11 mouse cellular contexts compared by ENCODE assay signal in the genomic region with DNA sequence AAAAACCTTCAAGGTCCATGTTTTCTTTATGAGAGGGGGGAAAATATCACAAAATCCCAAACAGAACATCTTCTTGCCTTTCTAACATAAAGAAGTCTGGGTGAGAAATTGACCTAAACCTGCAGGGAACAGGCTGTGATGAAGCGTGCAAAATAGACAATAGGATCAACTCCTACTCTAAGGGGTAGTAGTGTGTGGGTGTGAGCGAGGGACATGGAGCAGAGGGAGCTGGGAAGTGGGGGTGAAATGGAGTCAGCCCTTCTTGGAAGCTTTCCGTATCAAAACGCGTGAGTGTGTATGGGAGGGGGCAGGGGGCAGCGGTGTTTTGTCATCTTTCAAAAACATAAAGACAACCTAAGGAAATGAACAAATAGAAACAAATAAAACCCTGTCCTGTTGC. TPM values are rescaled to one million over a fixed set of nuclear protein-coding genes. Genes with fewer than 3 reads are reported as not detected.
DNase-seq lines count a peak whose midpoint lies in the region; ATAC-seq and TF ChIP-seq lines count a peak whose summit lies in the region.
"Had no signal": no experiment of that assay in that cellular context is flagged by ENCODE, and none has a peak within 500 bp of the region (broad histone marks: within the 10 kb centered on the region; RNA-seq: fewer than 3 reads in every experiment).

No protein-coding gene starts in this region.

- H3K4me1 ChIP-seq in intestine, embryonic 14.5 days (replicated peaks; ENCODE audit: control insufficient read depth, insufficient read depth, low read length): no peaks in the 10 kb centered on the region
- H3K4me1 ChIP-seq in intestine, embryonic 16.5 days (ENCODE audit: control insufficient read depth, insufficient read depth, low read length): peaks cover 9% of the 10 kb centered on the region; the same call in 1 of the 2 replicates
- peaks cover 8% of the 10 kb centered on the region for H3K4me1 ChIP-seq in embryonic facial prominence, embryonic 10.5 days
- H3K4me1 ChIP-seq in forebrain, postnatal 0 days (ENCODE audit: insufficient read depth): no peaks in the 10 kb centered on the region
- H3K4me1 ChIP-seq in midbrain, embryonic 13.5 days (replicated peaks): peaks cover 9% of the 10 kb centered on the region

- H3K27ac ChIP-seq in intestine, embryonic 14.5 days (ENCODE audit: low read depth): no peak overlapping the region
- no peak overlapping the region for H3K27ac ChIP-seq in intestine, embryonic 16.5 days (ENCODE audit: low read length)
- no peak overlapping the region for H3K27ac ChIP-seq in embryonic facial prominence, embryonic 10.5 days (replicated peaks)
- no peak overlapping the region for H3K27ac ChIP-seq in forebrain, postnatal 0 days (ENCODE audit: low read depth, low read length)
- no peak overlapping the region for H3K27ac ChIP-seq in midbrain, embryonic 13.5 days

- 46% methylated on average over 6 of the region's 6 CpGs for WGBS in intestine, embryonic 14.5 days
- 49% methylated on average over 6 of the region's 6 CpGs for WGBS in intestine, embryonic 16.5 days
- 38% methylated on average over 6 of the region's 6 CpGs for WGBS in embryonic facial prominence, embryonic 10.5 days
- WGBS in forebrain, postnatal 0 days: 28% methylated on average over 6 of the region's 6 CpGs
- WGBS in midbrain, embryonic 13.5 days: 22% methylated on average over 6 of the region's 6 CpGs

- H3K9me3 ChIP-seq in intestine, embryonic 14.5 days (ENCODE audit: control insufficient read depth, low read length): no peaks in the 10 kb centered on the region
- H3K9me3 ChIP-seq in intestine, embryonic 16.5 days (ENCODE audit: control insufficient read depth, low read length): no peaks in the 10 kb centered on the region
- no peaks in the 10 kb centered on the region for H3K9me3 ChIP-seq in embryonic facial prominence, embryonic 10.5 days
- no peaks in the 10 kb centered on the region for H3K9me3 ChIP-seq in forebrain, postnatal 0 days (ENCODE audit: low read length)
- H3K9me3 ChIP-seq in midbrain, embryonic 13.5 days: no peaks in the 10 kb centered on the region

- no peak overlapping the region for H3K4me3 ChIP-seq in intestine, embryonic 14.5 days (ENCODE audit: low read depth, low read length)
- H3K4me3 ChIP-seq in intestine, embryonic 16.5 days (ENCODE audit: low read length): no peak overlapping the region
- peak overlapping the region; percentile 64 for H3K4me3 ChIP-seq in embryonic facial prominence, embryonic 10.5 days
- peak overlapping the region; percentile 53 for H3K4me3 ChIP-seq in forebrain, postnatal 0 days (ENCODE audit: low read depth, low read length)
- H3K4me3 ChIP-seq in midbrain, embryonic 13.5 days (replicated peaks): peak overlapping the region; percentile 60

- no peak overlapping the region for H3K9ac ChIP-seq in intestine, embryonic 14.5 days (ENCODE audit: low read length)
- H3K9ac ChIP-seq in intestine, embryonic 16.5 days (ENCODE audit: low read depth, low read length): no peak overlapping the region
- peak overlapping the region; percentile 66; the same call in 1 of the 2 replicates for H3K9ac ChIP-seq in forebrain, postnatal 0 days
- peak overlapping the region; percentile 83; the same call in 1 of the 2 replicates for H3K9ac ChIP-seq in midbrain, embryonic 13.5 days (replicated peaks)

- no peaks in the 10 kb centered on the region for H3K36me3 ChIP-seq in intestine, embryonic 14.5 days (ENCODE audit: control insufficient read depth, insufficient read depth, low read length)
- H3K36me3 ChIP-seq in intestine, embryonic 16.5 days (ENCODE audit: control insufficient read depth, insufficient read depth, low read length): no peaks in the 10 kb centered on the region
- H3K36me3 ChIP-seq in embryonic facial prominence, embryonic 10.5 days (replicated peaks): no peaks in the 10 kb centered on the region
- H3K36me3 ChIP-seq in forebrain, postnatal 0 days (ENCODE audit: insufficient read depth): no peaks in the 10 kb centered on the region
- no peaks in the 10 kb centered on the region for H3K36me3 ChIP-seq in midbrain, embryonic 13.5 days

- TF ChIP-seq CTCF in forebrain, postnatal 0 days (IDR thresholded peaks at IDR 0.05; ENCODE audit: low read depth): no peak

- DNase-seq in intestine, embryonic 14.5 days (ENCODE audit: low spot score): no peak
- no peak for DNase-seq in embryonic facial prominence, embryonic 10.5 days (ENCODE audit: low spot score)
- DNase-seq in forebrain, postnatal 0 days: no peak
- DNase-seq in embryo, embryonic 9.5 days (ENCODE audit: extremely low spot score): no peak
- DNase-seq in frontal cortex, postnatal 10 days (ENCODE audit: low spot score in 2 of 2): no peak
- DNase-seq in adrenal gland, adult 8-10 months: no peak
- DNase-seq: lung, postnatal 14 days had no signal

- no peak for ATAC-seq in intestine, embryonic 14.5 days (replicated peaks; ENCODE audit: low FRiP score, low TSS enrichment, low read depth)
- no peak for ATAC-seq in intestine, embryonic 16.5 days
- 0 out of 2 replicates have a peak, but pooled peaks have one; percentile 38 for ATAC-seq in forebrain, postnatal 0 days
- peak; percentile 65 for ATAC-seq in midbrain, embryonic 13.5 days

- peaks cover 16% of the 10 kb centered on the region for H3K27me3 ChIP-seq in intestine, embryonic 14.5 days (replicated peaks; ENCODE audit: control insufficient read depth, insufficient read depth, low read length)
- H3K27me3 ChIP-seq in intestine, embryonic 16.5 days (replicated peaks; ENCODE audit: control insufficient read depth, insufficient read depth, low read length): peaks cover 8% of the 10 kb centered on the region; the same call in 1 of the 2 replicates
- peaks cover 48% of the 10 kb centered on the region for H3K27me3 ChIP-seq in embryonic facial prominence, embryonic 10.5 days (replicated peaks; ENCODE audit: low read depth, poor library complexity, severe bottlenecking)
- no peaks in the 10 kb centered on the region for H3K27me3 ChIP-seq in forebrain, postnatal 0 days (ENCODE audit: insufficient read depth, low read length)
- H3K27me3 ChIP-seq in midbrain, embryonic 13.5 days: peaks cover 10% of the 10 kb centered on the region
- H3K27me3 ChIP-seq: CH12.LX had no signal

- H3K4me2 ChIP-seq in intestine, embryonic 14.5 days (ENCODE audit: low read length): peak overlapping the region; percentile 66; the same call in 1 of the 2 replicates
- no peak overlapping the region for H3K4me2 ChIP-seq in intestine, embryonic 16.5 days (ENCODE audit: low read depth, low read length)
- peak overlapping the region; percentile 88 for H3K4me2 ChIP-seq in forebrain, postnatal 0 days (ENCODE audit: low read depth)
- peak overlapping the region; percentile 93 for H3K4me2 ChIP-seq in midbrain, embryonic 13.5 days (replicated peaks)

RNA-seq across cellular contexts. Expression of gene Npy5r, which starts 0.5 kb away (rescaled TPM):
- 0.14 TPM in 1 of 2 replicates, not detected in the other for polyA plus RNA-seq in intestine, embryonic 14.5 days (2014; fragmentation: Nextera tagmentation; extraction: Ambion mirVana)
- 0.07 and 0.13 TPM in 2 replicates for polyA plus RNA-seq in intestine, embryonic 16.5 days (2015; fragmentation: Nextera tagmentation; extraction: Ambion mirVana)
- polyA plus RNA-seq in embryonic facial prominence, embryonic 10.5 days (2016; fragmentation: Nextera tagmentation; extraction: Ambion mirVana): 0.06 TPM in 1 of 2 replicates, not detected in the other
- total RNA-seq in forebrain, postnatal 0 days (2014; rRNA removed): 1.0 and 3.4 TPM in 2 replicates
- polyA plus RNA-seq in forebrain, postnatal 0 days (2015; fragmentation: Nextera tagmentation; extraction: Ambion mirVana): 0.59 and 0.86 TPM in 2 replicates
- polyA plus RNA-seq in midbrain, embryonic 13.5 days (2015; fragmentation: Nextera tagmentation; extraction: Ambion mirVana): 0.67 and 0.68 TPM in 2 replicates
- under 1 TPM; 0.23 to 0.38 (median 0.29) TPM for total RNA-seq in adrenal gland, adult 8-10 months (2022)
- total RNA-seq: CH12.LX; gastrocnemius, postnatal 4 days had no signal

RNA-seq across cellular contexts. Expression of gene Npy1r, which starts 8.6 kb away (rescaled TPM):
- polyA plus RNA-seq in intestine, embryonic 14.5 days (2014; fragmentation: Nextera tagmentation; extraction: Ambion mirVana): 2.0 and 2.1 TPM in 2 replicates
- 1.3 TPM in 2 replicates for polyA plus RNA-seq in intestine, embryonic 16.5 days (2015; fragmentation: Nextera tagmentation; extraction: Ambion mirVana)
- polyA plus RNA-seq in embryonic facial prominence, embryonic 10.5 days (2016; fragmentation: Nextera tagmentation; extraction: Ambion mirVana): 0.21 and 0.31 TPM in 2 replicates
- total RNA-seq in forebrain, postnatal 0 days (2014; rRNA removed): 13.6 and 15.5 TPM in 2 replicates
- polyA plus RNA-seq in forebrain, postnatal 0 days (2015; fragmentation: Nextera tagmentation; extraction: Ambion mirVana): 6.5 and 12.8 TPM in 2 replicates
- polyA plus RNA-seq in midbrain, embryonic 13.5 days (2015; fragmentation: Nextera tagmentation; extraction: Ambion mirVana): 3.2 and 3.4 TPM in 2 replicates
- total RNA-seq in adrenal gland, adult 8-10 months (2022): 1 to 10 TPM; 2.3 to 5.9 (median 3.7) TPM
- total RNA-seq: CH12.LX had no signal

Comparison
In these comparisons a context has a peak if more than half of its experiments do, and no peak if none do; other contexts are left out.
1. ATAC-seq: peak in forebrain, postnatal 0 days (single experiment) and midbrain, embryonic 13.5 days (single experiment); none in intestine, embryonic 14.5 days (single experiment) and intestine, embryonic 16.5 days (single experiment).
2. H3K4me3 ChIP-seq: peak in embryonic facial prominence, embryonic 10.5 days (single experiment), forebrain, postnatal 0 days (single experiment) and midbrain, embryonic 13.5 days (single experiment); none in intestine, embryonic 14.5 days (single experiment) and intestine, embryonic 16.5 days (single experiment).
3. H3K9ac ChIP-seq: peak in forebrain, postnatal 0 days (single experiment) and midbrain, embryonic 13.5 days (single experiment); none in intestine, embryonic 14.5 days (single experiment) and intestine, embryonic 16.5 days (single experiment).